Mouse (Mus musculus) bone marrow, adult 2 months (tissue): ENCODE measurements around the gene Lmntd1.

Experiments
- CTCF ChIP-seq: fragments of 200-500 bp; IDR thresholded peaks from 2 replicates; pipeline ENCODE4 v1.5.1; 2011; ENCODE audit warnings: low read length, control low read depth; ENCODE audit not compliant: control insufficient read depth, insufficient read depth
- POLR2A ChIP-seq: fragments of 200-500 bp; IDR thresholded peaks from 2 replicates; pipeline ENCODE4 v1.6.1; 2011; ENCODE audit warnings: low read depth, mild to moderate bottlenecking, control low read depth, low read length, borderline replicate concordance; ENCODE audit not compliant: control insufficient read depth

GRCm38 (mm10) chr6:145595905-145596304 is 18.2 kb downstream of the Lmntd1 start:
- TF ChIP-seq POLR2A (no peak), CTCF (no peak)
